Mouse (Mus musculus) kidney, postnatal 10 days (tissue): ENCODE measurements at regions not wholly inside any gene's neighbourhood (a gene's known extent, or its start where the extent isn't known, plus 50 kb on each side); places are given as distances from the start of the nearest gene placed in this dataset.

Experiments
- DNase-seq: peaks from one replicate; pipeline ENCODE4 v3.0.0; 2021; ENCODE audit warnings: mixed read lengths

DNA sequence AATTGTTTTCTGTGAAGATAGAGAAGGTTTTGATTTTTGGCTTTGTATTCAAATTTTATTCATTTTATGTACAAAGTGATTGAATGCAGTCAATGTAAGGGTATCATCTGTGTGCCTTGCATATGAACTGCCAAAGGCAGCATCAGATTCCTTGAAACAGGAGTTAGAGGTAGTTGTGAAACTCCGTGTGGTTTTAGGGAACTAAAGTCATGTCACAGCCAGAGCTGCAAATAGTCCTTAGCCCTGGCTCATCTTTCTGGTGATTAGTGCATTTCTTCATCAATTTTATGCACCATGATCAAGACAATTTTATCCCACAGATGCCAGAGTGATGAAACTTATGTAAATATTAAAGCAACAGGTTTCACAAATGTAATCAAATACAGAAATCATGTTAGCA, 534.4 kb downstream of the Flrt2 start:
- no peak for DNase-seq

DNA sequence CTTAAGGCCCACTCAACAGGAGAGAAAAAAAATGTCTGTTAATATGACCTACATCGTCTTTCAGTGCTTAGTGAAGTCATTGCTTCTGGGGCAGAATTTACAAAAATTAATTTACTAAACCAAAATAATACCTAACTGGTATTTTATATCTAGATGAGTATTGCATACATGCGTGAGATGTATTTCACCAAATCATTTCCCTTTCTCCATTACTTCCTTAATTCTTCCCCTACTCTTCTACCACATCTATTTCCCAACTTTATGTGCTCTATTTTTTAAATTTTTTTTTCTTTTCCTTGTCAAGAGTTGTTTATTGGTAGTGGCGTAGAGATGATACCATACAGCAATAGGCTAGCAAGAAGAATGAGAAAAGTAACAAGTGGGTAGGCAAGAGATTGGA, 536.7 kb downstream of the Flrt2 start:
- DNase-seq = no peak

DNA sequence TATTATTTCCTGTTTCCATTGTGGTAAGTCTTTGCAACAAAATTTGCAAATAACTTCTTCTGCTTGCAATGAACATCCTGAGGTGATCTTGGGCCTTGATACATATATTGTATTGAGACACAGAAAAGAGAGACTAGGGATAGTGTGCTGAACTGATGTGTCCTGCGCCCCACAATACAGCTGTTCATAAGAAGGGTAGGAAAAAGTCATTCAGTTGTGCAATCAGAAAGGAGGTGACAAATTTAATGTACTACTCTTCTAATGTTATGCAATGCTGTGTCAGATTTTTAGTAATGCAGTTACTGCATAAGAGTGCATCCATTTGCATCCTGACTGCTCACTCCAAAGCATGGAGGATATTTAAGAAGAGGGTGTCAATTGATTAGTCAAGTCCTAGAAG, 543.5 kb downstream of the Flrt2 start:
- DNase-seq = no peak

DNA sequence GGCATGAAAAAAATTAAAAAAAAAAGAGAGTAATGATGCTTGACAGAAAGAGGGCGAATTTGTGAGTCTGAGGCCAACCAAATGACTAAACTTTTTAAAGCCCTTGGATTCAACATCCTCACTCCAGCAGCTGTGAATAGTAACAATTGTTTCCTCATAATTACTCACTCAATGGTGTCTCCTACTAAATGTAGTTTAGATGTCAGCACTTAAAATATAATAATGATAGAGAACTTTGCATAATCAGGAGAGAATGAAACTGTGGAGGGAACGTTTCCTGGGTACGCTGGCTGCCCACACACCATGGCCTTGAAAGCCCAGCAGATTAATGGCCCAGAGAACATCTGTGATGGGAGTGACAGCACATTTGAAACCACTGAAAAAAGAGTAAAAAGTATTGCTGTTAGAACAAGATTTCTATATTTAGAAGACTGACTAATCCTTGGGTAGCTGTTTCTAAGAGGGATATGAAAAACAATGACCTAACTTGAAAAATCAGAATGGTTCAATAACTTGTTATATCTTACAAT, 544.0 kb downstream of the Flrt2 start:
- DNase-seq = no peak

DNA sequence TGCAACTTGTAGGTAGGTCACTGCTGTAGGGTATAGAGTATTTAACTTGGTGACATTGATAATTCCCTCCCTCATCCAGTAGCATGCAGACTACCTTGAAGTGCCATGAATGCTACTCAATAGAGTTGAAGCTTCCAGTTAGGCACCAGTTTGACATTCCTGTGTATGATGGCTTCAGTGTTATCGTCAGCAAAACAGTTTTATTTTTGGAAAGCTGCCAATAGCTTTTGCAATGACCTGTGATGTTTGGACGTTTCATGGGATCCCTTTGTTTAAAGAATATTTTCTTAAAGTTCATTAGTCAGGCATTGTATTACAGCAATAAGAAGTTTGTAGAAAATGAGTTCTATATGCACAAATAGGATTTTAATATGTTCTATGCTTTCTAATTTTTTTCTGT, 547.6 kb downstream of the Flrt2 start:
- no peak for DNase-seq

DNA sequence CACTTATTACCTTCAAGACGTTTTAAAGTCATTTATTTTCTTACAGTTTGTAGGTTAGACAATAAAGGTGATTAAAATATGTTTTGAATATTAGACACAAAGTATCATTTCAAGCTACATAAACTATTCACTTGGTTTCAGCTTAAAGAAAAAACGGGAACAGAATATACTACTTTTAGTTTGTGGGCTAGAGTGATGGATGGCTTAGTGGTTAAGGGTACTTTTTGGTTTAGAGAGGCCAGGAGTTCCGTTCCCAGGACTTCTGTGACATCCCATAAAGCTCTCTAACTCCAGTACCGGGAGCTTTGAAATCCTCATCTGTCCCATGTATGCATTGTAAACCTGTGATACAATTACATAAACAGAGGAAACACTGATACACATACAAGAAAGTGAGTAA, 570.0 kb downstream of the Flrt2 start:
- DNase-seq = no peak

DNA sequence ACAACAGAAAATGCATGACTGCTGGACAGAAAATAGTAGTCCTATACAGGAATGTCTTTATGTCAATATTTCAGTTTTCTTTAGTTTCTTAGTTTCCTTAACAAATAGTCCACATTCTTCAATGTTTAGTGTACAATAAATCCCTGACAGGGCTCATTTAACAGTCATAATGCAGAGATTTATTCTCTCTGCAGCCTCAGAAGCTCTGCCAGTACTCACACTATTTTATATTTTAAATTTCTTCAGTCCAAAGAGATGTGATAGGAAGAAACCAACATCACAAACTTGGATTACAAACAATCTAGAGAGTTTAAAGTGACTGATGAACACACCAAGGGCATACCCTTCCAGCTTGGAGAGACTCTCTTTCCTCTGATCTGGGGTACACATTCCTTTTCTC, 583.9 kb downstream of the Flrt2 start:
- DNase-seq = no peak

DNA sequence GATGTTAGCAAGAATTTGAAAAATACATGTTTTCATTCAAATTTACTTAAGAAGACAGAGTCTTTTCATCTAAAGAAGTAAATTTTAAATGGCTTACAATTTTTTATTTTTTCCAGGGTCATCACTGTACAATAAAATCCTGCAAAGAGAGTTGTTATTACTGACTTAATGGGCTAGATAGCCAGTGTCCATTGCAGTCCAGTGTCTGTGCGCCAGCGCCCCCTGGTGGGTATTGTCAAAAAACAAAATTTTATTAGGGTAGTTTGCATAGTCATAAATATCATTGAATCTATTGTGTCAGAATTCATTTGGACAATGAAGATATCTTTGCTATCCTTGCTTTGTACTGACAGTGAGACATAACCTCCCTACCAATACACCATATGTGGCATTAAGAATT, 619.1 kb downstream of the Flrt2 start:
- DNase-seq = peak; percentile 70

DNA sequence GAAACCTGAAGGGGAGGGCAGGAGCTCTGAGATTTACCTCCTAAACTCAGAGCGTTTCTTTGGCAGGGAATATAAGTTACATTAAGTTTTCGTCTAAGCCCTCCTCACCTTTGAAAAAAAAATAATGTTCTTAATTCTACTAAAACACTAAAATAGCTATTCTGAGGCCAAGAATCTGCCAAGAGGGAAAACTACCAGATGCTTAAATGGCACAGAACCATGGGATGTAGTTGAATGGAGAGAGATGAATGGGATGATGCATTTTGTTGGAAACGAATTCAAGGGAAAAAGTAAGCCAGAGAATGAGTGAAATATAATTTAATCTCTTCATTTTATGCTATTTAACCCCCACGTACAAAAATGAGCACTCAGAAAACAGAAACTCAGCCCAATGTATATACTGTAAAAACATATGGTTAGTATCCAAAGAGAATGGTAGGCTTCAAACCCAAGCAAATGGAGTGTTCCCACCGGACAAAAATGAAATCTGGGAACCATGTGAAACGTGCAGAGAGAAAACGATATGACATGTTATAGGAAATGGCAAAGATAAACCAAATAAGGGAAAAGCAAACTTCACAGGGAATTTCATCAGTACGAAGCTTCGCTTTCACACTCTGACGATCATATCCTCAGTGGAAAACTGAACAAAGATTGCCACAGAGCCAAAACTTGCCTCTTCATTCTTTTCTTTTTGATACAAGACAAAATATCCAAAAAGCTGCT, 631.2 kb downstream of the Flrt2 start:
- no peak for DNase-seq

DNA sequence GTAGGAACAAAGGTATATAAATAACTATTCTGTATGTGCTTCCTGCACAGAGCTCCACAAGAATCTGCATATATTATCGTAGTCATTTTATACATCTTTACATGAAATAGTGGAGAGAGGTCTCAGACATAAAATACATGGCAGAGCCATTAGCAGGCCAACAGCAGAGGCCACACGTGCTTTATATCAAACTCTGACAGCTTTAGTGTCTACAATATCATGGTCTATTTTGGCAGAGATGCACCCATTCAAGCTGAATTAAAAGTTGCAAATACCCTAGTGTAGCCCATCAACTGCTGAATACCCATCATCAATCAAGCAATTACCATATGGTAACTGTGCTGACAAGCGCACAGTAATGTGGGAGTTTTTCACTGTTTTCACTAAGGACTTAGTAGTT, 659.1 kb downstream of the Flrt2 start:
- no peak for DNase-seq

DNA sequence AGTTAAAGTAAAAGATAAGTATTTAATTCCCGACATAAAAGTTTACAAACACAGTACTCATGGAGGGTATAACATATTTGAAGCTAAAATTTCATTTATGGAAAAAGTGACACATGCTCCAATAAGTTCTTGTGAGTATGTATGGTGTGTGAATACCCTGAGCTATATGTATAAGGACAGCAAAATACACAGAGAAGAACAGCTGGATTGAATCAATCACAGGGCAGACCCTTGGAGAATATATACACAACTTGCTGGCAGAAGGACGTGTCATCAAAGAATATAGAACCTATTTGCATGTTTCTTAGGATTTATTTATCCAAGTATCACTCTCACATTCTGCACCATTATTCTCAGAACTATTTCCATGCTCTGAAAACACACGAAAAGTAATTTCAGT, 686.9 kb downstream of the Flrt2 start:
- no peak for DNase-seq

DNA sequence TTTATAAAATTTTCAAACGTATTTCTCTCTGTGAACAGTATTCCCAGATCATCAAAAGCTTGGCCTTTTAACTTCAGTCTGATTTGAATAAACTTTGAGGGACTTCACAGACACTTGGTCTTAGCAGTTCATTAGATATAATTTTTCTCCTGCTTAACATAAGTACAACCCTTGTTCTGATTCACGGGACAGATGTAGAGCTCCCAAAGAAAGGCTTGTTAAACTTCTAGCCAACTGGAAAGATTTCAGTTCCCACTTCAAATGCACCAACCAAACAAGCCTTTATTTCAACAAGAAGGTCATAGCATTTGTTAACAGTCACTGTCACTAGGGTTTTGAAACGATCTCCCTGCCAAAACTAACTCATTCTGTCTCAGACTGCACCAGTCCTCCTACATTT, 727.1 kb downstream of the Flrt2 start:
- no peak for DNase-seq

DNA sequence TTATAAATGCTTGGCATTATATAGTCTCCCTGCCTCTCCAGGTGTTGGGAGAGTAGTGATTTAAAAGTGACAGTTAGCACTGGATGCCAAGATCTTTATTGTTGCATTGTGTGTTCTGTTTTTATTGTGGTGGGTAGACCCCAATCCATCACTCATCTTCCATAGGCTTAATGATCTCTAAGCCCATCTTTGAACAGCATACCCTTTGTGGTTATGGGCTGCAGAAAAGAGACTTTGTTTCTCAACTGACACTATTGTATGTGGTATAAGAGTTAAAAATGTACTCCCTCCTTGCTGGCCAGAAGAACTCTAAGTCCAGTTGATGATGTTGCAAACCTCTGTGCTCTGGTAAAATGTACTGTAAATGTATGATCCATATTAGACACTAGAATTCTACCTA, 727.5 kb downstream of the Flrt2 start:
- DNase-seq = no peak

DNA sequence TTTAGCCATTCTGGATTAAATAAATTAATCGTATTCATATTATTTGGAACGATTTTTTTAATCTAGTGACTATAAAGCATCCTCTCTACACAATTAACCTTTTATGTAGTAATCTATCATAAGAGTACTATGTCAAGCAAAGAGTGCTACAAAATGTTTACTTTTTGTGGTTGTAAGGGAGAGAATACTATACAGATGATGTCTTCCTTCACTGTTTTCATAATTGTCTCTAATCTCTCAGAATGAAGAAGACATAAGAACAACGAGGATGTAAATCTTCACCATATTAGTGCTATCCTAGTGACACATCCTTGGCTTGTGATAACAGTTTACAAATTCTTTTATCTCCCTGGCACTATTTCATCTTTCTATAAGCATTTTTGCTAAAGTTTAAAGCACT, 735.6 kb downstream of the Flrt2 start:
- no peak for DNase-seq

DNA sequence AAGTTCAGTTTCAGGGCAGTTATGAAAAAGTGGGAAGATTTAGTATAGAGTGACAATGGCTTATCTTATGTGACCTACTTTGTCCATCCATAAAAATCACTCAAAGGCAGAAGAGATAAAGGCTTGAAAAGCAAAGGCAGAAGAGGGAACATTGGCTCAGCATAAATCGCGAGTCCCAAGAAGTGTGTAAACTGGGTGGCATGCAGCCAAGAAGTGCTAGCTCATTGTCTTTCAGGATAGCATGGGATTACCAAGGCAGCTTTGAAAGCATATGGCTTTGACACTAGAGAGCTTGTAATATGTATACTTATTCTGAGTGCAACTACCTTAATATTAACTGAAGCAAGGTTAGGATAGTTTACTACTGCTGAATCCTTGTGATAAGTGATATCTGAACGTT, 750.5 kb downstream of the Flrt2 start:
- DNase-seq = peak; percentile 12

DNA sequence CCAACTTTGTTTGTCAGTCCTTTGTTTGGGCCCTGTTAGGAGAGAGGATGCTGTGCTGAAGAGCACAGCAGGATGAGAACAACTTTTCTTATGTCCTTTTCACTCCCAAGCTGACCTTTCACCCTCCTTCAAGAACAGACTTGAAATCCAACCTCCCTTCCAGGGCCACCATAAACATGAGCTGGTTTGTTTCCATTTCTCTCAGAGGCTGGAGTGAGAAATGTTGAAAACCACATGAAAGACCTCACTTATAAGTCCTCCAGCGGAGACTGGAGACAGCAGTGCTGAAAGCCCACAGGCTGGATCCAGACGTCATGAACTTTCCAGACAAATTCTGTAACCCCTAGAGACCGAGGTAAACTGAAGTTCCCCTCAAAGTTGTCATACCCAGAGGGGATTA, 761.3 kb downstream of the Flrt2 start:
- peak; percentile 8 for DNase-seq

DNA sequence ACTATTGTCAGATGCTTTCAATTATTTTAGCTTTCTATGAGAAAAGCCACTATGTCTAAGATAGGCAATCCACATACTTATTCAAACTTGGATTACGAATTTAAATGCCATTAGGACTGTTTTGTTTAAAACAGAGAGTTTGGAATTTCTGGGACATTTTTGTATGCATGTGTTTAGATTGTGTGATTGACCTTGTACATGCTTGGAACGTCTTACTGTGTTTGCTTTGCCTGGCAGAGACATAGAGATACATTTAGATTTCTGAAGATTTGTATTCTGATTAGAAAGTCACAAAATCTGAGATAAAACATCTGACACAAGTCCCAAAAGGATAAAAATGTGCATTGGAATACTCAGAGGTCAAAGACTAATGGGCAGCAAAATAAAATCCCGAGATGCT, 784.3 kb downstream of the Flrt2 start:
- DNase-seq = no peak

DNA sequence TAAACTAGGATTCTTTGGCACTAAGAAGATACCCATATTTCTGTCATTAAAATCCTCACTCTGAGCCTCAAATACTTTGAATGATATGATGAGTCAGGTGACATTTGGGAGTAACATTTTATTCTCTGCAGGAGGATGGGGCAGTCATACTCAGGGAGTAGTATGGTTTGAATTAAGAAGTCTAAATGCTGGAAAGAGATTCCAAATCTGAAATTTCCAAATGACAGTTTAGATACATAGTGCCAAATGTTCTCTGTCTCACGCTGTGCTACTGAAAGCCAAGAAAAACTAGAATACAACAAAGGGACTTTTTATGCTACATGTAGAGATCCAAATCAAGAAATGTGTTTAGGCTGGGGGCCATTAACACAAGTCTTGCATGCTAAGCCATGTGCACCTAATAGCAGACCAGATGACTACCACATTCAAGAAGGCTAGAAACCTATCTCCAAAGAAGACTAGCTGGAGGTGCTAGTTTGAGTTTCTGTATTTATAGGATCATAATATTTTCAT, 796.5 kb downstream of the Flrt2 start:
- no peak for DNase-seq

DNA sequence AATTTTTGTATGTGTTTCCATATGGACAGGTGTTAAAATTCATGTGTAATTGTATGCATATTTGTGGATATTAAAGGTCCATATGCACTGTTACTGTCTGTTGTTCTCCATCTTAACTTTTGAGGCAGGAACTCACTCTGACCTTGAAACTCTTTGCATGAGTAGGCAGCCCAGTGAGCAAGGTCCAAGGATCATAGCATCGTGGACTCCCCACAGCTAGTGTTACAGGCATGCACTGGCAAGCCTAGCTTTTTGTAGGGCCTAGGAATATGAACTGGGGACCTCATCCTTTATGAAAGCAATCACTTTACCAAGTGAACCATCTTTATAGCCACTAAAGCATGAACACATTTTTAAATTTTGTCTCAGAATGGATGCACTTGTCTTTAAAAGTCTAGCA, 817.6 kb downstream of the Flrt2 start:
- no peak for DNase-seq

DNA sequence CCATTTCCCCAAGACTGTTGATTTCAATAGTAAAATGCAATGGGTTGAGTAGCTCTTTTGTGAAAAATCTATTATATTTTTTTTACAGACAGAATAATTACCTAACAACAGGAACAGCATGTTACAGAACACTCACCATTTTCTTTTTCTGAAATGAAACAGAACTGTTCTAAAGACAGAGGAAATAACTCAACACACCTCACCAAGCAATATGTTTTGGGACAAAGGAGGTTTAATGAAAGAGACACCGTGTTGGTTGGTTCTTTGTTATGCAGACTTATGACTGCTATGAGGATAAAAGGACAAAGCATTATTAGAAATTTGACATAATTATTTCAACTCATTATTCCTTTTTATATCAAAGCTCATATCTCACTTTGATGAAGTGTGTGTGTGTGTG, 866.8 kb downstream of the Flrt2 start:
- no peak for DNase-seq

DNA sequence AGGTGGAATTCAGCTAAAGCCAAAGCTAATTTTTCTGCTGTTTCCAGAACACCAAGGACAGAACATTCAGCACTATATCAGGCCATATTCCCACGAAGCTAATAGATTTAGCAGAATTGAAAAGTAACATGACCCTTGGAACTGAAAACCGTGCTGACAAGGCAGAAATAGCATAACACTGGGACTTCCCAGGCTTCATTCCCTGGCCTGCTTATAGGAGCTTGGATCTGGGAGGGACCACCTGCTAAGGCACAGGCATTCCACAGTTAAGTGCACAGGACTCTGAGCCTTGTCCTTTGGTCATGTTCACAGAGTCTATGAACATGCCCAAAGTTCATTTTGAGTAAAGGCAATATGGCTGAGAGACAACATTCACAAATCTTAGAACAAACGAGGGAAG, 902.8 kb downstream of the Flrt2 start:
- no peak for DNase-seq

DNA sequence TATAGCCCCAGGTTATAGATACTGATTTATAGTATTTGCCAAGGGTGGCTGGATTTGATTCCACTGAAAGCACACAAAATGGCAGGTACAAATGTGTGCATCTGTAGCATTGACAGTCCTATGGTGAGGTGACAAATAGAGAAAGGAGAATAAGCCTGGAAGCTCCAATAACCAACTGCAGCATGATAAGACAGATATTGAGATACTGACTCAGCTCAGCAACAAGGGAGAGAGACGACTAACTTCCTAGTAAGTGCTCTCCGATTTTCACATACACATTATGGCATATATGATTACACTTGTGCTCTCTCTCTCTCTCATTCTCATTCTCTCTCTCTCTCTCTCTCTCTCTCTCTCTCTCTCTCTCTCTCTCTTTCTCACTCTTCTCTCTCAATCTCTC, 923.1 kb downstream of the Flrt2 start:
- DNase-seq = no peak

DNA sequence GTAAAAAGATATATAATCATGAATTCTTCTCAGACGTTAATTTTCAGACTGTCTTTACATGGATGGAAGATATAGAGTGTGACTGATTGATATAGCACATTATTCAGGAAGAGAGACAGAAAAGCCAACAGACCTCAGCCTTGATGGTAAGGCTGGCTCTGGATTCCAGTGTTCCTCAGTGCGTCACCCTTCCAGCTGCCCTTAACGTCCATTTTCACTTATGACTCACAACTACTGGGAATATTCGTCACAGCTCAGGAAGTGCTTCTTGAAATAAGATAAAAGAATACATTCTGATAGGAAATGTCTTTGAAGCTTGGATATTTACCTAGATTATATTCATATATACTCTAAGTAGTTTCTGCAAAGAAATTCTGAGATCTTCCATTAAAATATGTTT, 923.8 kb downstream of the Flrt2 start:
- DNase-seq = no peak

DNA sequence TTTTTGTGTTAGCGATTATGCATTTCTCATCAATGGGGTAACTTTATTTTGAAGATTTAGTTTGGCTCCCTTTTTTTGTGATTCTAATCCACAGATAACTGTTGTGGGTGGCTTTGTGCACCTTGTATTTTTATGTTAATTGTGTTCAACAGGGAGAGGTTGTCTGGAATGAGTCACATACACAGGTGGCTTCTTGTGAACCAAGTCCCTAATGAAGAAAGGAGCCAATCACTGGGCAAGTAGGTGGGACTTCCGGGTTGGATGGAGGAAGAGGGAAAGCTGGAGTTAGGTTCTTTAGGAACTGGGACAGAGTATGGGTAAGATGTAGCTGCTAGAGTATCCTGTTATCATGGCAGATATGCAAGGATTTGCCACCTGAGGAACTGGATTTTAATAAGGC, 925.2 kb downstream of the Flrt2 start:
- no peak for DNase-seq
